Mouse (Mus musculus) cerebellum, adult 2 months (tissue): ENCODE results near the gene Cnnm4.

ENCODE experiments used
- CTCF ChIP-seq: fragments of 200-500 bp; IDR thresholded peaks from 2 replicates; pipeline ENCODE4 v1.5.1; 2011; ENCODE audit warnings: low read depth, mild to moderate bottlenecking, control low read depth, low read length, moderate library complexity, borderline replicate concordance; ENCODE audit not compliant: insufficient read depth
- POLR2A ChIP-seq: fragments of 200-500 bp; IDR thresholded peaks from 2 replicates; pipeline ENCODE4 v1.6.1; 2011; ENCODE audit warnings: low read length, control low read depth, borderline replicate concordance; ENCODE audit not compliant: insufficient read depth

- TF ChIP-seq POLR2A (no peak), CTCF (no peak)
These were observed 74.0 kb downstream of the Cnnm4 start for GRCm38 (mm10) chr1:36545382-36545781.
